10 mouse cellular contexts compared by ENCODE assay signal in genomic region chr6:122310187-122310820, GRCm38 (mm10). TPM values are rescaled to one million over a fixed set of nuclear protein-coding genes. Genes with fewer than 3 reads are reported as not detected.
DNase-seq lines count a peak whose midpoint lies in the region; ATAC-seq lines count a peak whose summit lies in the region.
"Had no signal": no experiment of that assay in that cellular context is flagged by ENCODE, and none has a peak within 500 bp of the region (broad histone marks: within the 10 kb centered on the region; RNA-seq: fewer than 3 reads in every experiment).

No protein-coding gene starts in this region.

- DNase-seq in heart, postnatal 10 days = no peak
- DNase-seq in adipocyte (ENCODE audit: low spot score) = peak; percentile 58
- DNase-seq in gastrocnemius, adult 8-10 months (ENCODE audit: low spot score in 2 of 2) = no peak
- DNase-seq in cerebellum, adult 11 months = no peak

- no peaks in the 10 kb centered on the region for H3K9me3 ChIP-seq in heart, embryonic 16.5 days (replicated peaks; ENCODE audit: control insufficient read depth, low read length)
- H3K9me3 ChIP-seq in hindbrain, embryonic 16.5 days (ENCODE audit: control insufficient read depth, low read length) = no peaks in the 10 kb centered on the region
- no peaks in the 10 kb centered on the region for H3K9me3 ChIP-seq in midbrain, embryonic 13.5 days

- H3K27me3 ChIP-seq in heart, embryonic 16.5 days (ENCODE audit: control insufficient read depth, insufficient read depth, low read length) = no peaks in the 10 kb centered on the region
- no peaks in the 10 kb centered on the region for H3K27me3 ChIP-seq in hindbrain, embryonic 16.5 days (replicated peaks; ENCODE audit: control insufficient read depth, insufficient read depth, low read length)
- H3K27me3 ChIP-seq in midbrain, embryonic 13.5 days = no peaks in the 10 kb centered on the region
- H3K27me3 ChIP-seq: Patski had no signal

- H3K4me2 ChIP-seq in heart, embryonic 16.5 days (ENCODE audit: low read depth, low read length) = peak overlapping the region; percentile 69
- peak overlapping the region; percentile 86 for H3K4me2 ChIP-seq in hindbrain, embryonic 16.5 days (ENCODE audit: low read length)
- peak overlapping the region; percentile 74 for H3K4me2 ChIP-seq in midbrain, embryonic 13.5 days (replicated peaks)

- no peak overlapping the region for H3K27ac ChIP-seq in heart, embryonic 16.5 days (ENCODE audit: low read length)
- H3K27ac ChIP-seq in hindbrain, embryonic 16.5 days (ENCODE audit: low read depth, low read length) = no peak overlapping the region
- no peak overlapping the region for H3K27ac ChIP-seq in midbrain, embryonic 13.5 days

- intact Hi-C loops in heart, postnatal 10 days (cut with DNase I) = no loop called here

- peaks cover 15% of the 10 kb centered on the region for H3K36me3 ChIP-seq in heart, embryonic 16.5 days (ENCODE audit: control insufficient read depth, insufficient read depth)
- H3K36me3 ChIP-seq in hindbrain, embryonic 16.5 days (ENCODE audit: control insufficient read depth, insufficient read depth, low read length) = peaks cover 15% of the 10 kb centered on the region
- H3K36me3 ChIP-seq in midbrain, embryonic 13.5 days = peaks cover 28% of the 10 kb centered on the region

- H3K4me1 ChIP-seq in heart, embryonic 16.5 days (ENCODE audit: control insufficient read depth, insufficient read depth, low read length) = peaks cover 21% of the 10 kb centered on the region
- H3K4me1 ChIP-seq in hindbrain, embryonic 16.5 days (ENCODE audit: control insufficient read depth, insufficient read depth, low read depth, low read length) = peaks cover 16% of the 10 kb centered on the region
- H3K4me1 ChIP-seq in midbrain, embryonic 13.5 days (replicated peaks) = peaks cover 20% of the 10 kb centered on the region

- no peak for ATAC-seq in heart, embryonic 16.5 days (replicated peaks; ENCODE audit: extremely low read depth, insufficient read depth, low FRiP score)
- ATAC-seq in hindbrain, embryonic 16.5 days = no peak
- no peak for ATAC-seq in midbrain, embryonic 13.5 days
- ATAC-seq in CD4-positive, CD25-positive, alpha-beta regulatory T cell, adult 4 months = no peak
- ATAC-seq: Patski had no signal

- 62% methylated on average over 5 of the region's 5 CpGs for WGBS in heart, embryonic 16.5 days
- 85% methylated on average over 5 of the region's 5 CpGs for WGBS in hindbrain, embryonic 16.5 days
- 80% methylated on average over 5 of the region's 5 CpGs for WGBS in midbrain, embryonic 13.5 days

- peak overlapping the region; percentile 90 for H3K9ac ChIP-seq in heart, embryonic 16.5 days (ENCODE audit: low read length)
- H3K9ac ChIP-seq in hindbrain, embryonic 16.5 days (ENCODE audit: low read depth, low read length) = peak overlapping the region; percentile 80
- H3K9ac ChIP-seq in midbrain, embryonic 13.5 days (replicated peaks) = peak overlapping the region; percentile 78; the same call in 1 of the 2 replicates

- peak overlapping the region; percentile 92 for H3K4me3 ChIP-seq in heart, embryonic 16.5 days (ENCODE audit: low read length)
- no peak overlapping the region; the same call in 1 of the 2 replicates for H3K4me3 ChIP-seq in hindbrain, embryonic 16.5 days (ENCODE audit: low read length)
- peak overlapping the region; percentile 63 for H3K4me3 ChIP-seq in midbrain, embryonic 13.5 days (replicated peaks)

RNA-seq across cellular contexts. Expression of gene M6pr, which starts 1.8 kb away (rescaled TPM):
- polyA plus RNA-seq in heart, embryonic 16.5 days (2015; fragmentation: Nextera tagmentation; extraction: Ambion mirVana) = 74.0 and 81.7 TPM in 2 replicates
- 10 to 100 TPM; 51.8 to 52.1 TPM for total RNA-seq in heart, postnatal 10 days (2021)
- 51.8 and 53.1 TPM in 2 replicates for polyA plus RNA-seq in hindbrain, embryonic 16.5 days (2015; fragmentation: Nextera tagmentation; extraction: Ambion mirVana)
- polyA plus RNA-seq in midbrain, embryonic 13.5 days (2015; fragmentation: Nextera tagmentation; extraction: Ambion mirVana) = 61.6 and 64.2 TPM in 2 replicates
- polyA plus RNA-seq in CD4-positive, CD25-positive, alpha-beta regulatory T cell, adult 4 months (2017; shearing (Covaris generic)) = 100 to 1,000 TPM; 255 to 333 TPM
- 10 to 100 TPM; 19.2 to 22.7 (median 21.5) TPM for total RNA-seq in gastrocnemius, adult 8-10 months (2022)

RNA-seq across cellular contexts. Expression of gene Klrg1, which starts 27.6 kb away (rescaled TPM):
- polyA plus RNA-seq in heart, embryonic 16.5 days (2015; fragmentation: Nextera tagmentation; extraction: Ambion mirVana) = not detected in 2 replicates
- not detected for total RNA-seq in heart, postnatal 10 days (2021)
- 0.99 and 1.1 TPM in 2 replicates for polyA plus RNA-seq in hindbrain, embryonic 16.5 days (2015; fragmentation: Nextera tagmentation; extraction: Ambion mirVana)
- polyA plus RNA-seq in midbrain, embryonic 13.5 days (2015; fragmentation: Nextera tagmentation; extraction: Ambion mirVana) = 0.87 and 1.3 TPM in 2 replicates
- polyA plus RNA-seq in CD4-positive, CD25-positive, alpha-beta regulatory T cell, adult 4 months (2017; shearing (Covaris generic)) = 100 to 1,000 TPM; 111 to 138 TPM
- total RNA-seq in gastrocnemius, adult 8-10 months (2022) = under 1 TPM in 1 of 4 experiments, not detected in 3; 0.27 TPM
- total RNA-seq: gastrocnemius, adult 18-20 months had no signal
- polyA plus RNA-seq: Patski had no signal

RNA-seq across cellular contexts. Expression of gene Phc1, which starts 30.1 kb away (rescaled TPM):
- polyA plus RNA-seq in heart, embryonic 16.5 days (2015; fragmentation: Nextera tagmentation; extraction: Ambion mirVana) = 7.2 and 9.2 TPM in 2 replicates
- total RNA-seq in heart, postnatal 10 days (2021) = 10 to 100 TPM; 22.1 to 24.3 TPM
- 21.1 and 27.2 TPM in 2 replicates for polyA plus RNA-seq in hindbrain, embryonic 16.5 days (2015; fragmentation: Nextera tagmentation; extraction: Ambion mirVana)
- 37.7 and 39.0 TPM in 2 replicates for polyA plus RNA-seq in midbrain, embryonic 13.5 days (2015; fragmentation: Nextera tagmentation; extraction: Ambion mirVana)
- polyA plus RNA-seq in CD4-positive, CD25-positive, alpha-beta regulatory T cell, adult 4 months (2017; shearing (Covaris generic)) = 1 to 10 TPM; 5.6 to 7.1 TPM
- total RNA-seq in gastrocnemius, adult 8-10 months (2022) = 10 to 100 TPM; 28.7 to 43.0 (median 33.0) TPM

Comparison
In these comparisons a context has a peak if more than half of its experiments do, and no peak if none do; other contexts are left out.
1. RNA of gene Klrg1, which starts 27.6 kb away (polyA plus RNA-seq): 111 to 138 TPM in CD4-positive, CD25-positive, alpha-beta regulatory T cell, adult 4 months; 0.99 to 1.1 TPM in hindbrain, embryonic 16.5 days, 0.87 to 1.3 TPM in midbrain, embryonic 13.5 days and not detected in heart, embryonic 16.5 days; every median in the first group is over 10 times any median in the second.
2. Peak in every context shown above with its lines, with median percentiles within 50 percentile points of each other: H3K4me2 ChIP-seq and H3K9ac ChIP-seq.